Mouse (Mus musculus) stomach, postnatal 0 days (tissue): ENCODE measurements at regions not wholly inside any gene's neighbourhood (a gene's known extent, or its start where the extent isn't known, plus 50 kb on each side); places are given as distances from the start of the nearest gene placed in this dataset.

ENCODE experiments used
- CTCF ChIP-seq: IDR thresholded peaks from 2 replicates; pipeline ENCODE4 v1.5.1; 2016; ENCODE audit warnings: antibody characterized with exemption, low read depth, mild to moderate bottlenecking, moderate library complexity
- EP300 ChIP-seq: optimal IDR thresholded peaks from 2 replicates; pipeline ENCODE3; 2016; ENCODE audit warnings: antibody characterized with exemption

DNA sequence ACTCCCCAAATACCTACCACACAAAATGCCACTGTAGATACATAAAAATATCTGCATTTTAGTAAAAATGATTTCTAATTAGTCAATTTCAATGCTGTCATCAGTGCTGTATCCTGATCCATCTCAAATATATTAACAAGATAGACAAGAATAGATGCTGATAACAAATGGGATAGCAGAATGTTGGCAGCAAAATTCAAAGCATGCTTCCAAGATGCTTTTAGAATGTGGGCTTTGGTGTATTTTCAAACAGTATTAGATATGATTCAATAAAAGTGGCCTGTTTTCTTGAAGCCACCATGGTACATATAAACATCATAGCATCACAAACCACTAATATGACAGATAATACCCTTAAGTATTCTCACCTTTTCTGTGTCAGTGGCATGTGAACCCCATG, 597.6 kb downstream of the Cenpc1 start:
- TF ChIP-seq CTCF (no peak), EP300 (no peak)
